Mouse (Mus musculus) hindbrain, embryonic 14.5 days (tissue): ENCODE measurements around the gene Sbno1. TPM values are rescaled to one million over a fixed set of nuclear protein-coding genes. Genes with fewer than 3 reads are reported as not detected.
"Not testable (repeated sequence)": the region's sequence is repeated elsewhere in the genome, so short reads cannot be mapped to it uniquely, and the experiment has no call there.

Source experiments
- ATAC-seq: fragments of 200-750 bp; cut with Nextera tagmentation; 2 replicates; pipeline ENCODE4 v1.8.0; 2017; ENCODE audit warnings: moderate number of reproducible peaks, mild to moderate bottlenecking, moderate TSS enrichment, moderate library complexity; ENCODE audit not compliant: low FRiP score
- DNase-seq: peaks from one replicate; pipeline ENCODE4 v3.0.0-alpha.2; 2015; ENCODE audit warnings: low spot score
- H3K27ac ChIP-seq: fragments of 300-500 bp; sonication (generic); 2 replicates; pipeline ENCODE4 v1.5.1; 2014; ENCODE audit warnings: mild to moderate bottlenecking, moderate library complexity
- H3K27me3 ChIP-seq: fragments of 300-500 bp; sonication (generic); 2 replicates; pipeline ENCODE4 v1.6.1; 2014; ENCODE audit warnings: mild to moderate bottlenecking, low read length, mixed read lengths; ENCODE audit not compliant: control insufficient read depth, insufficient read depth
- H3K36me3 ChIP-seq: fragments of 300-500 bp; sonication (generic); replicated peaks from 2 replicates; pipeline ENCODE4 v1.6.1; 2014; ENCODE audit not compliant: control insufficient read depth, insufficient read depth
- H3K4me1 ChIP-seq: fragments of 300-500 bp; sonication (generic); replicated peaks from 2 replicates; pipeline ENCODE4 v1.6.1; 2014; ENCODE audit warnings: antibody characterized with exemption, low read length, mixed read lengths; ENCODE audit not compliant: control insufficient read depth, insufficient read depth
- H3K4me2 ChIP-seq: fragments of 300-500 bp; sonication (generic); replicated peaks from 2 replicates; pipeline ENCODE4 v1.6.1; 2014; ENCODE audit warnings: mild to moderate bottlenecking, moderate library complexity
- H3K4me3 ChIP-seq: fragments of 300-500 bp; sonication (generic); replicated peaks from 2 replicates; pipeline ENCODE4 v1.5.1; 2014; ENCODE audit warnings: mild to moderate bottlenecking, low read length
- H3K9ac ChIP-seq: fragments of 300-500 bp; sonication (generic); 2 replicates; pipeline ENCODE4 v1.6.1; 2014
- H3K9me3 ChIP-seq: fragments of 300-500 bp; sonication (generic); 2 replicates; pipeline ENCODE4 v1.6.1; 2016; ENCODE audit warnings: low read length; ENCODE audit not compliant: control insufficient read depth
- whole genome bisulfite sequencing: fragments of 180-500 bp; shearing (Covaris S2); extraction: QIAGEN DNeasy Blood & Tissue Kit; methylation state at CpG from one replicate; pipeline ENCODE4 v1.1.7; 2014; 5-methylcytosine and 5-hydroxymethylcytosine counted together
- polyA plus RNA-seq: library from polyadenylated mRNA; unstranded; fragments of >200 nt; fragmentation: Nextera tagmentation; extraction: Ambion mirVana; gene quantifications from 2 replicates; pipeline ENCODE4 v1.2.1, GENCODE M21; 2014

Gene Sbno1
- polyA plus RNA-seq, result 87.6 and 89.3 TPM in 2 replicates

- peak; percentile 94 for ATAC-seq
- under 1% methylated on average over 58 of the region's 81 CpGs for WGBS
These were observed at the start of gene Sbno1 for GRCm38 (mm10) chr5:124425412-124426259. TSS of gene Sbno1 (minus strand) at chr5:124426001.

GRCm38 (mm10) chr5:124470591-124471171 lies 44.9 kb upstream of the Sbno1 start:
- Histone ChIP-seq H3K4me3 (no peak overlapping the region), H3K4me2 (no peak overlapping the region), H3K27me3 (no peaks in the 10 kb centered on the region), H3K27ac (no peak overlapping the region), H3K4me1 (0 out of 2 replicates have a peak, but pooled peaks cover 2% of the 10 kb centered on the region), H3K36me3 (peaks cover 34% of the 10 kb centered on the region), H3K9me3 (no peaks in the 10 kb centered on the region), H3K9ac (no peak overlapping the region)
- WGBS, result 90% methylated on average over 6 of the region's 6 CpGs
- no peak for ATAC-seq
- no peak for DNase-seq

More at GRCm38 (mm10) chr5:124425412-124426259, at the start of gene Sbno1:
- peak; percentile 92 for DNase-seq
- Histone ChIP-seq H3K27me3 (no peaks in the 10 kb centered on the region), H3K27ac (peak within 1 kb of the TSS; percentile 90), H3K9ac (peak within 1 kb of the TSS; percentile 92), H3K9me3 (no peaks in the 10 kb centered on the region), H3K4me3 (peak within 1 kb of the TSS; percentile 99), H3K4me2 (peak within 1 kb of the TSS; percentile 90), H3K4me1 (peaks cover 9% of the 10 kb centered on the region; the same call in 1 of the 2 replicates), H3K36me3 (no peaks in the 10 kb centered on the region)

- no peak for DNase-seq
- Histone ChIP-seq H3K36me3 (peaks cover 34% of the 10 kb centered on the region), H3K9ac (no peak overlapping the region), H3K4me3 (no peak overlapping the region), H3K9me3 (no peaks in the 10 kb centered on the region), H3K4me2 (no peak overlapping the region), H3K27ac (no peak overlapping the region), H3K4me1 (no peaks in the 10 kb centered on the region), H3K27me3 (no peaks in the 10 kb centered on the region)
- 91% methylated on average over 6 of the region's 6 CpGs for WGBS
- ATAC-seq, result no peak
These were observed 43.7 kb upstream of the Sbno1 start for GRCm38 (mm10) chr5:124469486-124469885.

DNA sequence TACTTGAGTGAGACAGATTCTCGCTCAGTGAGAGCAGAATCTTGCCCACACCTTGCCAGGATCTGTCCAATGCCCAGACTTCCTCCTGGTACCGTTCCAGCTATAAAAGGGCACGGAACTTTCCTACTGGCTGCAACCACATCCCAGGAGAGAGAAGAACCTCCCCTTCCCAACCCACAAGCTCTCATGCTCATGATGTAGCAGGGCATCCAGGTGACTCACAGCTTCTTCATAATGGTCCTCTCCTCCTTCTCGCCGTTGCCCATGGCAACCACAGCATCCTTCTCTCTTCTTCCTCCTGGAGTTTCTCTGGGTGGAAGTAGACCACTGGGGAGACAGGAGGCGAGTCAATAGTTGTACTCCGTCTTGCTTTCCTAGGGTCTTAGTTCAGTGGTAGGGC lies 42.6 kb upstream of the Sbno1 start:
- Histone ChIP-seq H3K27ac (no peak overlapping the region), H3K9ac (no peak overlapping the region), H3K4me3 (no peak overlapping the region), H3K27me3 (no peaks in the 10 kb centered on the region), H3K4me1 (no peaks in the 10 kb centered on the region), H3K36me3 (peaks cover 41% of the 10 kb centered on the region), H3K9me3 (no peaks in the 10 kb centered on the region), H3K4me2 (no peak overlapping the region)
- 90% methylated on average over 7 of the region's 7 CpGs for WGBS
- no peak for ATAC-seq
- DNase-seq, result no peak

- no peak for ATAC-seq
- no peaks in the 10 kb centered on the region for H3K9me3 ChIP-seq
- H3K27me3 ChIP-seq, result no peaks in the 10 kb centered on the region
- 94% methylated on average over 1 of the region's 1 CpGs for WGBS
- H3K4me1 ChIP-seq, result no peaks in the 10 kb centered on the region
- H3K9ac ChIP-seq, result no peak overlapping the region
- H3K36me3 ChIP-seq, result peaks cover 47% of the 10 kb centered on the region
- no peak overlapping the region for H3K27ac ChIP-seq
- H3K4me3 ChIP-seq, result no peak overlapping the region
- H3K4me2 ChIP-seq, result no peak overlapping the region
- DNase-seq, result no peak
These were observed 42.0 kb upstream of the Sbno1 start for GRCm38 (mm10) chr5:124467766-124468165.

- Histone ChIP-seq H3K4me2 (no peak overlapping the region), H3K4me3 (no peak overlapping the region), H3K27ac (no peak overlapping the region), H3K9me3 (no peaks in the 10 kb centered on the region), H3K4me1 (no peaks in the 10 kb centered on the region), H3K36me3 (peaks cover 75% of the 10 kb centered on the region), H3K27me3 (no peaks in the 10 kb centered on the region), H3K9ac (no peak overlapping the region)
- ATAC-seq (no peak), DNase-seq (no peak)
These were observed 39.1 kb upstream of the Sbno1 start for GRCm38 (mm10) chr5:124464905-124465304.

DNA sequence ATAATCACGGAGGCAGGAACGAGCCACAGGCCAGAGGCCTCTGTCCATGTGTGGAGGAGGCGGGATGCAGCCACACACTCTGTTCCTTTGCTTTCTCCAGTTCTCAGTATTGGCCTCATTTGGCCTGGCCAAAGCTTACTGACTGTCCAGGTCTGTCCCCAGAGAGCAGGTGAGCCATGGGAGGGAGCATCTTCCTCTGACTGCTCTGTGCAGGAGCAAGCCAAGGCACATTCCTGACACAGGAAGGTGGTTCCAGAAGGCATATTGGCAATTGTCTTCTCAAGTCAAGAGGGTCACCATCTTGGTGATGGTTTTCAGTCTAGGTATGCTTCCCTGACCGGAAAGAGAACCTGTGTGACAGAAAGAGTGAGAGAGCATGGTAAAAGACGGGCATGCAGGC lies 37.7 kb upstream of the Sbno1 start:
- Histone ChIP-seq H3K27ac (no peak overlapping the region), H3K27me3 (no peaks in the 10 kb centered on the region), H3K36me3 (peaks cover 80% of the 10 kb centered on the region), H3K9me3 (no peaks in the 10 kb centered on the region), H3K9ac (no peak overlapping the region), H3K4me3 (no peak overlapping the region), H3K4me1 (no peaks in the 10 kb centered on the region), H3K4me2 (no peak overlapping the region)
- no peak for DNase-seq
- no peak for ATAC-seq
- WGBS, result 95% methylated on average over 5 of the region's 5 CpGs

GRCm38 (mm10) chr5:124462297-124463025 lies 36.7 kb upstream of the Sbno1 start:
- 88% methylated on average over 8 of the region's 8 CpGs for WGBS
- Histone ChIP-seq H3K4me3 (no peak overlapping the region), H3K4me2 (no peak overlapping the region), H3K36me3 (peaks cover 82% of the 10 kb centered on the region), H3K9me3 (no peaks in the 10 kb centered on the region), H3K27ac (no peak overlapping the region), H3K4me1 (no peaks in the 10 kb centered on the region), H3K27me3 (no peaks in the 10 kb centered on the region), H3K9ac (no peak overlapping the region)
- DNase-seq (no peak), ATAC-seq (no peak)

DNA sequence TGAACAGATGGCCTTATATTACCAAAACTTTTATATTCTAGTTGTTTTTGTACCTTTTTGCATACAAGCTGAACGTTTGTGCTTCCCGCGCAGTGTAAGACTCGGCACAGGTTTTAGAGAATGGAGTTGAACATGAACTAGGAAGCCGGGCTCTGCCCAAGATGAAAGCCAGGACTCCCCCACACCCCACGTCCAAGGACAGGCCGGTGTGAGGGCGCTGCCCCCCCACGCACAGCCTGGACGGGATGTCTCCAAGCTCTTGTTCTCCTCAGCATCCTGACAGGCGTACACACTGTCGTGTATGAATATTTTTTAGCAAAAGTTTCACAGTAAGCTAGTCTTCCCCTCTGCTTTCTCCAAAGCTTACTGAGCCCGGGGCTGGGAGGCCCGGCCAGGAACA lies 35.1 kb upstream of the Sbno1 start:
- DNase-seq, ATAC-seq, H3K27ac ChIP-seq, H3K9ac ChIP-seq, H3K4me2 ChIP-seq, H3K9me3 ChIP-seq, H3K4me1 ChIP-seq, H3K27me3 ChIP-seq, H3K4me3 ChIP-seq: not testable (repeated sequence)
- 93% methylated on average over 14 of the region's 14 CpGs for WGBS
- peaks cover 82% of the 10 kb centered on the region for H3K36me3 ChIP-seq
